Mouse (Mus musculus) ES-E14 (cell line): ENCODE results near the gene Galnt2.

Experiments used
- CHD2 ChIP-seq: IDR thresholded peaks from 2 replicates; pipeline ENCODE4 v1.6.1; 2014; ENCODE audit warnings: mild to moderate bottlenecking, low read depth, low read length, inconsistent platforms
- HCFC1 ChIP-seq: IDR thresholded peaks from 2 replicates; pipeline ENCODE4 v1.6.1; 2012; ENCODE audit warnings: low read length, inconsistent platforms, borderline replicate concordance; ENCODE audit not compliant: insufficient read depth
- MAFK ChIP-seq: IDR thresholded peaks from 2 replicates; pipeline ENCODE4 v1.6.1; 2014; ENCODE audit warnings: mild to moderate bottlenecking, low read depth, low read length, inconsistent platforms; ENCODE audit not compliant: insufficient read depth
- ZC3H11A ChIP-seq: IDR thresholded peaks from 2 replicates; pipeline ENCODE4 v1.6.1; 2012; ENCODE audit warnings: low read depth, mild to moderate bottlenecking, inconsistent platforms, low read length, borderline replicate concordance
- ZNF384 ChIP-seq: IDR thresholded peaks from 2 replicates; pipeline ENCODE4 v1.6.1; 2012; ENCODE audit warnings: low read depth, low read length, inconsistent platforms

DNA sequence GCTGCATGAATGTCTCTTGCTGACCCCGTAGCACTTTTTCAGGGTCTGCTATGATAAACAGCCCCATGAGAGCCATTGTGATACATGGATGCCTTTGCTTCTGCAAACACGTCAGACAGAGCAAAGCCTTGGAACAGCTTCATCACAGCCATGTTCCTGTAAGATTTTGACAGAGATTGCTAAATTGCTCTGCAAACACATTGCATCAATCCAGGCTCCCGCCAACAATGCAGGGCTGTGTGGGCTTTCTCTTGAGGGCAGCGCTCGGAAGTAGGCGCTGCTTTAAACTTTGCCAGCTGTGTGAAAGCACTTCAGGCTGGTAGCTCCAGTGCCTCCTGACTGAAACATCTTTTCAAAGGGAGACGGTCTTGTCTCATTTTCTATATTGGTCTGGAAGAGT, 30.8 kb upstream of the Galnt2 start:
- TF ChIP-seq ZNF384 (no peak), CHD2 (no peak), MAFK (no peak), HCFC1 (no peak), ZC3H11A (no peak)
